Mouse (Mus musculus) heart, embryonic 16.5 days (tissue): Measurements from ENCODE around the gene Hist1h2bp. TPM values are rescaled to one million over a fixed set of nuclear protein-coding genes. Genes with fewer than 3 reads are reported as not detected.
"Not testable (repeated sequence)": the region's sequence is repeated elsewhere in the genome, so short reads cannot be mapped to it uniquely, and the experiment has no call there.

Experiments used
- ATAC-seq: fragments of 200-750 bp; cut with Nextera tagmentation; replicated peaks from 2 replicates; pipeline ENCODE4 v1.8.0; 2017; ENCODE audit warnings: moderate number of reproducible peaks; ENCODE audit not compliant: insufficient read depth, low FRiP score; ENCODE audit errors: extremely low read depth
- H3K27ac ChIP-seq: fragments of 300-500 bp; sonication (generic); 2 replicates; pipeline ENCODE4 v1.5.1; 2014; ENCODE audit warnings: mild to moderate bottlenecking, low read length, control low read depth, moderate library complexity
- H3K27me3 ChIP-seq: fragments of 300-500 bp; sonication (generic); 2 replicates; pipeline ENCODE4 v1.6.1; 2014; ENCODE audit warnings: low read length, mixed read lengths; ENCODE audit not compliant: control insufficient read depth, insufficient read depth
- H3K36me3 ChIP-seq: fragments of 300-500 bp; sonication (generic); 2 replicates; pipeline ENCODE4 v1.6.1; 2014; ENCODE audit not compliant: control insufficient read depth, insufficient read depth
- H3K4me1 ChIP-seq: fragments of 300-500 bp; sonication (generic); 2 replicates; pipeline ENCODE4 v1.6.1; 2014; ENCODE audit warnings: low read length, mixed read lengths; ENCODE audit not compliant: control insufficient read depth, insufficient read depth
- H3K4me2 ChIP-seq: fragments of 300-500 bp; sonication (generic); 2 replicates; pipeline ENCODE4 v1.6.1; 2014; ENCODE audit warnings: low read depth, mild to moderate bottlenecking, control low read depth, low read length
- H3K4me3 ChIP-seq: fragments of 300-500 bp; sonication (generic); 2 replicates; pipeline ENCODE4 v1.5.1; 2014; ENCODE audit warnings: mild to moderate bottlenecking, control low read depth, low read length
- H3K9ac ChIP-seq: fragments of 300-500 bp; sonication (generic); 2 replicates; pipeline ENCODE4 v1.6.1; 2014; ENCODE audit warnings: low read length, control low read depth
- H3K9me3 ChIP-seq: fragments of 300-500 bp; sonication (generic); replicated peaks from 2 replicates; pipeline ENCODE4 v1.6.1; 2016; ENCODE audit warnings: low read length; ENCODE audit not compliant: control insufficient read depth
- WGBS: fragments of 180-500 bp; shearing (Covaris S2); extraction: QIAGEN DNeasy Blood & Tissue Kit; methylation state at CpG from one replicate; pipeline ENCODE4 v1.1.7; 2014; 5-methylcytosine and 5-hydroxymethylcytosine counted together
- polyA plus RNA-seq: library from polyadenylated mRNA; unstranded; fragments of >200 nt; fragmentation: Nextera tagmentation; extraction: Ambion mirVana; gene quantifications from 2 replicates; pipeline ENCODE4 v1.2.1, GENCODE M21; 2015

The Hist1h2bp gene
- 0.34 and 0.52 TPM in 2 replicates for polyA plus RNA-seq

DNA sequence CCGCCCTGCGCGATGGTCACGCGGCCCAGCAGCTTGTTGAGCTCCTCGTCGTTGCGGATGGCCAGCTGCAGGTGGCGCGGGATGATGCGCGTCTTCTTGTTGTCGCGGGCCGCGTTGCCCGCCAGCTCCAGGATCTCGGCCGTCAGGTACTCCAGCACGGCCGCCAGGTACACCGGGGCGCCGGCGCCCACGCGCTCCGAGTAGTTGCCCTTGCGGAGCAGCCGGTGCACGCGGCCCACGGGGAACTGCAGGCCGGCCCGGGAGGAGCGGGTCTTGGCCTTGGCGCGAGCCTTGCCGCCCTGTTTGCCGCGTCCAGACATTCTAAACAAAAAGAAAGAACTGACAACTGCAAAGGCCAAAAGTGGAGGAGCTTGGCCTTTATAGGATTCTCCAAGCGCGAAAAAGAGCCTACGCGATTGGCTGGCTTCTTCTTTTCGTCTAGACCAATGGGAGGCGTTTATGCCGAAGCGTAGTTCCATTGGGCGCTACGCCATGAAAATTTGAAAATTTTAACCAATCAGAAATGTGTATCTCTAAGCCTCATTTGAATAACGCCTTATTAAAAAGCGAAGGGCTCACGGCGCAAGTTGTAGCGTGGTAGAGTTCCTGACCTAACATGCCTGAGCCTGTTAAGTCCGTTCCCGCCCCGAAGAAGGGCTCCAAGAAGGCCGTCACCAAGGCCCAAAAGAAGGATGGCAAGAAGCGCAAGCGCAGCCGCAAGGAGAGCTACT lies at the start of gene Hist1h2bp, which contains the start of gene Hist1h2an:
TSS of gene Hist1h2bp (plus strand) at position 563 of the 731 bp plus-strand sequence.
TSS of gene Hist1h2an (minus strand) at position 320 of the 731 bp plus-strand sequence.
- H3K36me3 ChIP-seq, H3K9me3 ChIP-seq, H3K27me3 ChIP-seq: not testable (repeated sequence)
- Histone ChIP-seq H3K27ac (peak within 1 kb of the TSS; percentile 82), H3K4me2 (peak within 1 kb of the TSS; percentile 62), H3K4me3 (peak within 1 kb of the TSS; percentile 52), H3K4me1 (peaks cover 29% of the 10 kb centered on the region), H3K9ac (peak within 1 kb of the TSS; percentile 56)
- ATAC-seq, result peak; percentile 91
- WGBS, result under 1% methylated on average over 35 of the region's 63 CpGs

DNA sequence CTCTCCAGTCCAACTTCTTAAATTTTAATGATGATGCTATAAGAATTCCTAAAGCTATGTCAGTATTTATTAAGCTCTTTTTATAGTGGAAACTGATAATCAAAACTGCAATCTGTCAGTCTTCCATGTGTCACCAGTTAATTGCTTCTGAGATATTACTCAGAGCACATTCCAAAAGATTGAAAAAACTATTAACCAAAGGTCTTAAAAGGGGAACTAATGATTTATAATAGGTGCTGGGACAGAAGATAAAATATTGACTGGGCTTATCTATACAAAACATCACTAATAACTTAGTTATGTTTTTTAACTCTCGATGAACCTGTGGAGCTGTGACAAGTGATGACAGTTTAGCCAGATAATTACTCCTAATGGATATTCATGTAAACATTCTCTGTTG lies 42.3 kb upstream of the Hist1h2bp start:
- Histone ChIP-seq H3K27ac (no peak overlapping the region), H3K4me1 (peaks cover 5% of the 10 kb centered on the region; the same call in 1 of the 2 replicates), H3K36me3 (no peaks in the 10 kb centered on the region), H3K4me3 (no peak overlapping the region), H3K27me3 (no peaks in the 10 kb centered on the region), H3K9me3 (no peaks in the 10 kb centered on the region), H3K9ac (no peak overlapping the region), H3K4me2 (no peak overlapping the region)
- 79% methylated on average over 1 of the region's 1 CpGs for WGBS
- ATAC-seq, result no peak

DNA sequence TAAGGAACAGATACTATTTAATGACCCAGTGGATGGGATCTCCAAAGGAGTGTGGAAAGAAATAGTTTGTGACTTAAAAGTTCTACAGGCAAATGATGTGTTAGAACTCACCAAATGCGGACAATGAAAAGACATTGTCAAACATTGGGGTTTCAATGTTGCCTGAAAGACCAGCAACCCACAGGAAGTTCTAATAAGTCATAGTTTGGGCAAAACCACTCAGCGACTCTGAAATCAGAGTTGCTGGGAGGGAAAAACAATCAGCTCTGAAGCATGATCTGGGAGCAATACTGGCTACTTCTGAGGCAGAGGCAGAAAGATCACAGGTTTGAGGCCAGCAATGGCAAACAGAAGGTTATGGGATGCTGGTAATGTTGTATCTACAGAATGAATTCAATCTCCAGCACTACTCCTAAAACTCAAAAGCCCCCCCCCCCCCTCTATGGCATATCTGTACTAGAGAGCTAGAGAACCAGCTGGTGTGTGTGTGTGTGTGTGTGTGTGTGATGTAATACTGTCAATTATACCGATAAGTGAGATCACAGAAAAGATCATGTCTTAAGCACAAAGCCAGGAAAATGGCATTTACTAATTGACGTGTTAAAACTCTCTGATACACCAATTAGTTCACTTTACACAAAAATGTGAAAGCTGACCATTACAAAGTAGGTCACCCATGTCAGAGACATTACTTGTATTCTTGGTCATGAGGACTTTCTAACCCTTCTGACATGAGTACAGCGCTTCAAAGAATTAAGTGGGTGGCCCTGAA lies 37.7 kb upstream of the Hist1h2bp start:
- Histone ChIP-seq H3K9me3 (no peaks in the 10 kb centered on the region), H3K4me2 (peak overlapping the region; percentile 74), H3K4me3 (peak overlapping the region; percentile 54), H3K4me1 (peaks cover 15% of the 10 kb centered on the region), H3K27me3 (no peaks in the 10 kb centered on the region), H3K9ac (peak overlapping the region; percentile 72), H3K36me3 (no peaks in the 10 kb centered on the region), H3K27ac (peak overlapping the region; percentile 41)
- ATAC-seq, result no peak
- 11% methylated on average over 5 of the region's 5 CpGs for WGBS

DNA sequence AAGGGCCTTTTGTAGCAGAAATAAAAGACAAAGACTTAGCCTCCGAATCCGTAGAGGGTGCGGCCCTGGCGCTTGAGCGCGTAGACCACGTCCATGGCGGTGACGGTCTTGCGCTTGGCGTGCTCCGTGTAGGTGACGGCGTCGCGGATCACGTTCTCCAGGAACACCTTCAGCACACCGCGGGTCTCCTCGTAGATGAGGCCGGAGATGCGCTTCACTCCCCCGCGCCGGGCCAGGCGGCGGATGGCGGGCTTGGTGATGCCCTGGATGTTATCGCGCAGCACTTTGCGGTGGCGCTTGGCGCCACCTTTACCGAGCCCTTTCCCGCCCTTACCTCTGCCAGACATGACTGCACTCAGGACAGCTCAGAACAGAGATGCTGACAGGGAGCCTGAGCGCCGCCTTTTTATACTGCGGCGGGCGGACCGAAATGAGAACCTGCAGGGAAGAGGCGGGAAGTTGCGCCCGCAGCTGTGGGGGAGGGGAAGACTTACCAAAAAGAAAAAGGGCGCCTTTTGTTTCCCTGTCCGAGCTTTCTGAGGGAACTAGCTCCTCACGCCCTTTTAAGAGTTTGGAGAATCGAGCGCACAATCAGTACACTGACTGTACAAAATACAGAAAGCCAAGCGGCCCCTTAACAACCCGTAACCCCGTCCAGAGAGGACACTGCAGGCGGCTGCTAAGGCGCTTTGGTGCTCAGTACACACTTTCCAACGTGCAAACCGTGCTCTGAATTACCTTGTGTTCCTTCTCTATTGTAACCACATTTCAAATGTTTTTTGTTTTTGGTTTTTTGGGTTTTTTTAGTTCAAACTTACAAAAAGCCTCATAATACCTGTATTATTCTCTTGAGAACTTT lies 36.9 kb upstream of the Hist1h2bp start, which contains the start of gene Hist1h4k:
TSS of gene Hist1h4k (minus strand) at position 347 of the 859 bp plus-strand sequence.
- H3K9me3 ChIP-seq, H3K27me3 ChIP-seq, H3K36me3 ChIP-seq: not testable (repeated sequence)
- peaks cover 17% of the 10 kb centered on the region for H3K4me1 ChIP-seq
- H3K9ac ChIP-seq, result peak within 1 kb of the TSS; percentile 72
- peak within 1 kb of the TSS; percentile 85 for H3K27ac ChIP-seq
- H3K4me2 ChIP-seq, result peak within 1 kb of the TSS; percentile 74
- WGBS, result under 1% methylated on average over 40 of the region's 56 CpGs
- H3K4me3 ChIP-seq, result peak within 1 kb of the TSS; percentile 54
- ATAC-seq, result peak; percentile 77

DNA sequence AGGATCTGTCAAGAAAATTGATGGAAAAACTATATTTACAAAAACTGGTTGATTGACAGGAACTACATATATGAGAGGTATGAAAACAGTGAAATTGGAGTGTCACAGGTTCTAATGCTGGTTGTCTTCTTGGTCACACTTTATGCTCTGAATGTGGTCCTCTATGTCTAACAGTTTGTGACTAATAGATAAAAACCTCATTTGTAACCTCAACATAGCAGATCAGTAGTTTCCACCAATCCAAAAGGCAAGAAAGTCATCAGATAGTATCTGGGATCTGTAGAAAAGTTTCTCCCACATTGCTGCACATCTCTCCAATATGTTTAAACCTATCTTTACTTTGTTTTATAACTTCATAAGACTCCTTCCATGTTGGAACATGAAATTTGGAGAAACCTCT lies 35.8 kb upstream of the Hist1h2bp start:
- Histone ChIP-seq H3K4me2 (no peak overlapping the region), H3K36me3 (no peaks in the 10 kb centered on the region), H3K4me1 (peaks cover 17% of the 10 kb centered on the region), H3K27me3 (no peaks in the 10 kb centered on the region), H3K9me3 (no peaks in the 10 kb centered on the region), H3K9ac (peak overlapping the region; percentile 29; the same call in 1 of the 2 replicates), H3K27ac (peak overlapping the region; percentile 41; the same call in 1 of the 2 replicates), H3K4me3 (no peak overlapping the region)
- ATAC-seq, result no peak

DNA sequence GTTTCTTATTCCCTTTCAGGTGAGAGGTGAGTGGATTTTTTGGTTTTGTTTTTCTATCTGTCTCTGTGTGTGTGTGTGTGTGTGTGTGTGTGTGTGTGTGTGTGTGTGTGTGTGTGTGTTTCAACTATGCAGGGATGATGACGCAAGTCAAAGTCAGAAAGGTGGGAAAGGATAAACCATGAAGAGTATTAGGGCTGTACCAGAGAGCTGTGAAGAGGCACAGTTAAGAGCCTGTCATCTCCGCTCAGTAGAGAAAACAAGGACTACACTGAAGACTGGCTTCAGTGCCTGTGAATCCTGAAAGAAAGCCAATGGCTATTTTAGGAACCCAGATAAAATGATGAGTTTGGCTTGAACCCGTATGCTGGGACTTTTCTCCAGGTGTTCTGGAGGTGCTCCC lies 35.4 kb upstream of the Hist1h2bp start:
- peaks cover 17% of the 10 kb centered on the region for H3K4me1 ChIP-seq
- no peaks in the 10 kb centered on the region for H3K27me3 ChIP-seq
- H3K36me3 ChIP-seq, result no peaks in the 10 kb centered on the region
- H3K9ac ChIP-seq, result no peak overlapping the region; the same call in 1 of the 2 replicates
- peak overlapping the region; percentile 71; the same call in 1 of the 2 replicates for H3K4me2 ChIP-seq
- no peak for ATAC-seq
- WGBS, result 40% methylated on average over 3 of the region's 3 CpGs
- H3K27ac ChIP-seq, result peak overlapping the region; percentile 41
- no peaks in the 10 kb centered on the region for H3K9me3 ChIP-seq
- no peak overlapping the region for H3K4me3 ChIP-seq

DNA sequence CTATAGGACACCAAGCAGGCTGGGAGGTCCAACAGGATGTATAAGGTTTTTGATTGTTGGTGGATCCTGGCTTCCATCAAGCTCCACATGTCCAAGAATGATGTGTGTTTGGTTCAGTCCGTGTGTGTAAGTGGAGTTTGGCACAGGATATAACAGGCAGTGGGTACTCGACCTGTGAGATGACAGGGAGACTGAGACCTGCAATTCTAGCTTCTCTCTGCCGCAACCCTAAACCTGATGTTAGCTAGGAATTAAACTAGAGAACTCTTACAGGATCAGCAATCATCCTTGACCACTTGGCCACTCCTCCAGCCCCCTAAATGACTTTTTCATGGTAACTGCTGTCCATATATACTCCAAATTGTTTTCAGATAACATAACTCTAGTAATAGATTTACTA lies 34.9 kb upstream of the Hist1h2bp start:
- peaks cover 17% of the 10 kb centered on the region for H3K4me1 ChIP-seq
- H3K27me3 ChIP-seq, result no peaks in the 10 kb centered on the region
- ATAC-seq, result no peak
- H3K9ac ChIP-seq, result peak overlapping the region; percentile 74; the same call in 1 of the 2 replicates
- peak overlapping the region; percentile 41 for H3K27ac ChIP-seq
- WGBS, result 35% methylated on average over 3 of the region's 3 CpGs
- peak overlapping the region; percentile 71; the same call in 1 of the 2 replicates for H3K4me2 ChIP-seq
- no peaks in the 10 kb centered on the region for H3K9me3 ChIP-seq
- H3K4me3 ChIP-seq, result no peak overlapping the region
- H3K36me3 ChIP-seq, result no peaks in the 10 kb centered on the region

DNA sequence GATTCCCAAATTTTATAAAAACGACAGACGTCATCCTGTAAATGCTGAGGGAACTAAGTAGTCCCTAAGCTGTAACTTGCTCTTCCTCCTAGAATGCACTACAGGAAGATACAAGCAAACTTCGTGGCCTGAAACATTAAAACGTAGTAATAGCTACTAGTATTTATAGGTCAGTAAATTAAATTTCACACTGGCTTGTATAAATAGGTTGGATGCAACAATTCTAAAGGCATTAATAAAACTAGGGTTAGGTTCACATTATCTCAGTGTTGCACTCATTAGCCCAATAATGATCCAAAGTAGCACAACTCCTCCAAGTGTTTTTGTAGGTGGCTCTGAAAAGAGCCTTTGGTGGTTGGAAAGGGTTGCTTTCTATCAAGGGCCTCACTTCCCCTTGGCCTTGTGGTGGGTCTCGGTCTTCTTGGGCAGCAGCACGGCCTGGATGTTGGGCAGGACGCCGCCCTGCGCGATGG lies 34.2 kb upstream of the Hist1h2bp start:
- no peaks in the 10 kb centered on the region for H3K9me3 ChIP-seq
- peak overlapping the region; percentile 71 for H3K4me2 ChIP-seq
- H3K4me3 ChIP-seq, result peak overlapping the region; percentile 59
- peak overlapping the region; percentile 74 for H3K9ac ChIP-seq
- H3K36me3 ChIP-seq, result no peaks in the 10 kb centered on the region
- 5% methylated on average over 10 of the region's 10 CpGs for WGBS
- H3K4me1 ChIP-seq, result peaks cover 15% of the 10 kb centered on the region
- H3K27ac ChIP-seq, result peak overlapping the region; percentile 92
- ATAC-seq, result no peak
- no peaks in the 10 kb centered on the region for H3K27me3 ChIP-seq
